Mouse (Mus musculus) gastrocnemius, postnatal 14 days (tissue): Measurements from ENCODE around the gene 1700122O11Rik. TPM values are rescaled to one million over a fixed set of nuclear protein-coding genes. Genes with fewer than 3 reads are reported as not detected.

Experiments
- DNase-seq: peaks from one replicate; pipeline ENCODE4 v3.0.0; 2021; ENCODE audit warnings: mixed read lengths
- intact Hi-C: fragments of 180-260 bp; cut with DNase I; formaldehyde crosslinking; loops from one replicate; pipeline ENCODE4 v1.15.1; 2025; ENCODE audit warnings: low total_unique reads
- long read RNA-seq, 2 experiments: library from polyadenylated mRNA; stranded (forward); transcript quantifications; one replicate each; pipeline ENCODE4 v2.0.0; 2021
- total RNA-seq, 2 experiments: library from RNA; stranded (reverse); gene quantifications; 2 replicates each; pipeline ENCODE4 v1.2.3; 2021

1700122O11Rik gene
- total RNA-seq, result not detected
- long read RNA-seq, experiment 1, result 0 reads
- long read RNA-seq, experiment 2, result 0 reads

- intact Hi-C loops, result loop anchor here (5.0 kb wide), 1 partner anchor 166 kb away; no protein-coding TSS in a partner anchor
- DNase-seq, result no peak
Measured at GRCm38 (mm10) chr17:48038193-48038592, at the start of gene 1700122O11Rik. Gene 1700122O11Rik, minus strand, starts transcription at chr17:48038293.

GRCm38 (mm10) chr17:48080626-48081025 is 42.5 kb upstream of the 1700122O11Rik start:
- no peak for DNase-seq
- intact Hi-C loops, result no loop called here

- DNase-seq, result peak; percentile 15
- intact Hi-C loops, result no loop called here
Measured at GRCm38 (mm10) chr17:48067729-48068128, 29.6 kb upstream of the 1700122O11Rik start.

- intact Hi-C loops, result no loop called here
- DNase-seq, result no peak
Measured at GRCm38 (mm10) chr17:48067083-48067614, 29.1 kb upstream of the 1700122O11Rik start.

- DNase-seq, result no peak
- intact Hi-C loops, result no loop called here
Measured at GRCm38 (mm10) chr17:48065081-48065501, 27.0 kb upstream of the 1700122O11Rik start.

GRCm38 (mm10) chr17:48064196-48064843 is 26.2 kb upstream of the 1700122O11Rik start:
- DNase-seq, result no peak
- intact Hi-C loops, result no loop called here

GRCm38 (mm10) chr17:48057382-48057781 is 19.3 kb upstream of the 1700122O11Rik start:
- intact Hi-C loops, result no loop called here

GRCm38 (mm10) chr17:48055076-48055816 is 17.2 kb upstream of the 1700122O11Rik start:
- DNase-seq, result no peak
- intact Hi-C loops, result no loop called here

More at GRCm38 (mm10) chr17:48057382-48057781, 19.3 kb upstream of the 1700122O11Rik start:
- DNase-seq, result peak; percentile 35

- no peak for DNase-seq
- intact Hi-C loops, result no loop called here
Measured at GRCm38 (mm10) chr17:48053646-48054045, 15.6 kb upstream of the 1700122O11Rik start.

- no peak for DNase-seq
- intact Hi-C loops, result no loop called here
Measured at GRCm38 (mm10) chr17:48052338-48053067, 14.4 kb upstream of the 1700122O11Rik start.

- DNase-seq, result no peak
- intact Hi-C loops, result no loop called here
Measured at GRCm38 (mm10) chr17:48051638-48052337, 13.7 kb upstream of the 1700122O11Rik start.

GRCm38 (mm10) chr17:48045631-48046030 is 7.5 kb upstream of the 1700122O11Rik start:
- DNase-seq, result peak; percentile 81
- intact Hi-C loops, result loop anchor here (10.0 kb wide), 1 partner anchor 121 kb away; the partner anchor contains the start of gene Foxp4

GRCm38 (mm10) chr17:48043154-48043880 is 5.2 kb upstream of the 1700122O11Rik start:
- intact Hi-C loops, result loop anchor here (5.0 to 10.0 kb wide), 2 partner anchors 59 to 119 kb away; partner anchors contain the start of gene Foxp4
- no peak for DNase-seq

GRCm38 (mm10) chr17:48041351-48042287 is 3.5 kb upstream of the 1700122O11Rik start:
- DNase-seq, result peak; percentile 41
- intact Hi-C loops, result loop anchor here (5.0 to 10.0 kb wide), 2 partner anchors 61 to 117 kb away; partner anchors contain the start of gene Foxp4

- DNase-seq, result peak; percentile 75
- intact Hi-C loops, result loop anchor here (5.0 kb wide), 1 partner anchor 167 kb away; no protein-coding TSS in a partner anchor
Measured at GRCm38 (mm10) chr17:48039232-48039866, 1.3 kb upstream of the 1700122O11Rik start.

- no peak for DNase-seq
- intact Hi-C loops, result loop anchor here (5.0 kb wide), 1 partner anchor 165 kb away; no protein-coding TSS in a partner anchor
Measured at GRCm38 (mm10) chr17:48036921-48037320, 1.2 kb downstream of the 1700122O11Rik start.
